Mouse (Mus musculus): ENCODE results near the gene Uts2b. TPM values are rescaled to one million over a fixed set of nuclear protein-coding genes. Genes with fewer than 3 reads are reported as not detected.

Gene Uts2b
- not detected in 2 replicates for total RNA-seq (2017)

GRCm38 (mm10) chr16:27370191-27370590 is at the start of gene Uts2b:
Gene Uts2b (minus strand): TSS chr16:27370239.
- no peak for ATAC-seq (ENCODE audit: extremely low read depth, insufficient number of reproducible peaks, low FRiP score, poor library complexity, severe bottlenecking)

GRCm38 (mm10) chr16:27417632-27418031 is 47.6 kb upstream of the Uts2b start:
- no peak for ATAC-seq (ENCODE audit: extremely low read depth, insufficient number of reproducible peaks, low FRiP score, poor library complexity, severe bottlenecking)

GRCm38 (mm10) chr16:27416937-27417584 is 47.0 kb upstream of the Uts2b start:
- no peak for ATAC-seq (ENCODE audit: extremely low read depth, insufficient number of reproducible peaks, low FRiP score, poor library complexity, severe bottlenecking)

GRCm38 (mm10) chr16:27404107-27404506 is 34.1 kb upstream of the Uts2b start:
- no peak for ATAC-seq (ENCODE audit: extremely low read depth, insufficient number of reproducible peaks, low FRiP score, poor library complexity, severe bottlenecking)

- ATAC-seq (ENCODE audit: extremely low read depth, insufficient number of reproducible peaks, low FRiP score, poor library complexity, severe bottlenecking) = no peak
Measured at GRCm38 (mm10) chr16:27401579-27401978, 31.5 kb upstream of the Uts2b start.

GRCm38 (mm10) chr16:27399719-27400253 is 29.7 kb upstream of the Uts2b start:
- ATAC-seq (ENCODE audit: extremely low read depth, insufficient number of reproducible peaks, low FRiP score, poor library complexity, severe bottlenecking) = no peak

- ATAC-seq (ENCODE audit: extremely low read depth, insufficient number of reproducible peaks, low FRiP score, poor library complexity, severe bottlenecking) = peak; percentile 28; the same call in 1 of the 2 replicates
Measured at GRCm38 (mm10) chr16:27399026-27399718, 29.1 kb upstream of the Uts2b start.

- ATAC-seq (ENCODE audit: extremely low read depth, insufficient number of reproducible peaks, low FRiP score, poor library complexity, severe bottlenecking) = no peak
Measured at GRCm38 (mm10) chr16:27396951-27397350, 26.9 kb upstream of the Uts2b start.

- ATAC-seq (ENCODE audit: extremely low read depth, insufficient number of reproducible peaks, low FRiP score, poor library complexity, severe bottlenecking) = peak; percentile 47; the same call in 1 of the 2 replicates
Measured at GRCm38 (mm10) chr16:27395251-27396037, 25.4 kb upstream of the Uts2b start.

GRCm38 (mm10) chr16:27391845-27392244 is 21.8 kb upstream of the Uts2b start:
- ATAC-seq (ENCODE audit: extremely low read depth, insufficient number of reproducible peaks, low FRiP score, poor library complexity, severe bottlenecking) = no peak

- no peak for ATAC-seq (ENCODE audit: extremely low read depth, insufficient number of reproducible peaks, low FRiP score, poor library complexity, severe bottlenecking)
Measured at GRCm38 (mm10) chr16:27390306-27390705, 20.3 kb upstream of the Uts2b start.

- no peak for ATAC-seq (ENCODE audit: extremely low read depth, insufficient number of reproducible peaks, low FRiP score, poor library complexity, severe bottlenecking)
Measured at GRCm38 (mm10) chr16:27389534-27390282, 19.7 kb upstream of the Uts2b start.

- peak; percentile 34 for ATAC-seq (ENCODE audit: extremely low read depth, insufficient number of reproducible peaks, low FRiP score, poor library complexity, severe bottlenecking)
Measured at GRCm38 (mm10) chr16:27388761-27389451, 18.9 kb upstream of the Uts2b start, which contains the start of gene Ccdc50. Gene Ccdc50 (plus strand): TSS chr16:27388869.

- peak; percentile 68 for ATAC-seq (ENCODE audit: extremely low read depth, insufficient number of reproducible peaks, low FRiP score, poor library complexity, severe bottlenecking)
Measured at GRCm38 (mm10) chr16:27387634-27388611, 17.9 kb upstream of the Uts2b start.

GRCm38 (mm10) chr16:27386850-27387407 is 16.9 kb upstream of the Uts2b start:
- no peak for ATAC-seq (ENCODE audit: extremely low read depth, insufficient number of reproducible peaks, low FRiP score, poor library complexity, severe bottlenecking)

GRCm38 (mm10) chr16:27385649-27386048 is 15.6 kb upstream of the Uts2b start:
- ATAC-seq (ENCODE audit: extremely low read depth, insufficient number of reproducible peaks, low FRiP score, poor library complexity, severe bottlenecking) = no peak

All from neutrophil, adult 5-6 weeks (primary cell).